Mouse (Mus musculus) megakaryocyte, adult 5-6 weeks (primary cell): ENCODE data around the gene Sdsl. TPM values are rescaled to one million over a fixed set of nuclear protein-coding genes. Genes with fewer than 3 reads are reported as not detected.

Experiments
- ATAC-seq: 2 replicates; pipeline ENCODE4 v1.8.0; 2016; ENCODE audit warnings: mild to moderate bottlenecking, inconsistent platforms; ENCODE audit not compliant: poor library complexity, severe bottlenecking
- total RNA-seq, 2 experiments: library from RNA; stranded (forward) in 1 of 2; stranded (reverse) in 1 of 2; fragments of 153-499, 151-499 nt in 1 of 2; fragments of 221-1000, 200-1000 nt in 1 of 2; gene quantifications; 2 replicates each; pipeline versions ENCODE4 v1.2.3 to v1.2.4; 2015 to 2017

Sdsl gene
- total RNA-seq, 2 experiments from 2014 or later = 0.49 to 0.55 TPM

- no peak for ATAC-seq
Measured at GRCm38 (mm10) chr5:120431649-120432485, 40.7 kb downstream of the Sdsl start, which contains the start of gene Lhx5. TSS of gene Lhx5 (plus strand) at chr5:120431699.

- no peak for ATAC-seq
Measured at GRCm38 (mm10) chr5:120431001-120431583, 41.5 kb downstream of the Sdsl start.

- no peak for ATAC-seq
Measured at GRCm38 (mm10) chr5:120429692-120430091, 42.9 kb downstream of the Sdsl start.

GRCm38 (mm10) chr5:120428990-120429389 lies 43.6 kb downstream of the Sdsl start:
- no peak for ATAC-seq

GRCm38 (mm10) chr5:120428189-120428838 lies 44.3 kb downstream of the Sdsl start:
- ATAC-seq = no peak

- no peak for ATAC-seq
Measured at GRCm38 (mm10) chr5:120427451-120427938, 45.1 kb downstream of the Sdsl start.

- ATAC-seq = no peak
Measured at GRCm38 (mm10) chr5:120426572-120426971, 46.0 kb downstream of the Sdsl start.

GRCm38 (mm10) chr5:120425711-120426110 lies 46.9 kb downstream of the Sdsl start:
- no peak for ATAC-seq

GRCm38 (mm10) chr5:120424657-120425056 lies 48.0 kb downstream of the Sdsl start:
- no peak for ATAC-seq

- no peak for ATAC-seq
Measured at GRCm38 (mm10) chr5:120424039-120424438, 48.6 kb downstream of the Sdsl start.

- ATAC-seq = no peak
Measured at GRCm38 (mm10) chr5:120420106-120420505, 52.5 kb downstream of the Sdsl start.

GRCm38 (mm10) chr5:120413436-120413835 lies 59.2 kb downstream of the Sdsl start:
- no peak for ATAC-seq

GRCm38 (mm10) chr5:120409385-120410378 lies 62.9 kb downstream of the Sdsl start:
- no peak for ATAC-seq

- no peak for ATAC-seq
Measured at GRCm38 (mm10) chr5:120408933-120409332, 63.7 kb downstream of the Sdsl start.

Other genes with a start within 250 kb of the Sdsl start
- gene Lhx5, start 41.1 kb downstream of the Sdsl start, total RNA-seq (2015) = not detected in 2 replicates
- gene Lhx5, start 41.1 kb downstream of the Sdsl start, total RNA-seq (2017) = not detected in 2 replicates
- not detected in 2 replicates for gene Sds, start 3.7 kb upstream of the Sdsl start, total RNA-seq (2015)
- not detected in 2 replicates for gene Sds, start 3.7 kb upstream of the Sdsl start, total RNA-seq (2017)
- 7.8 and 10.5 TPM in 2 replicates for gene Plbd2, start 30.8 kb upstream of the Sdsl start, total RNA-seq (2015)
- 7.9 and 10.2 TPM in 2 replicates for gene Plbd2, start 30.8 kb upstream of the Sdsl start, total RNA-seq (2017)
- 31.7 and 36.8 TPM in 2 replicates for gene Slc8b1, start 38.4 kb upstream of the Sdsl start, total RNA-seq (2015)
- 44.1 and 60.5 TPM in 2 replicates for gene Slc8b1, start 38.4 kb upstream of the Sdsl start, total RNA-seq (2017)
- gene Tpcn1, start 115.9 kb upstream of the Sdsl start, total RNA-seq (2015) = 37.6 and 38.3 TPM in 2 replicates
- gene Tpcn1, start 115.9 kb upstream of the Sdsl start, total RNA-seq (2017) = 15.8 and 18.2 TPM in 2 replicates
- 0.18 and 0.98 TPM in 2 replicates for gene Iqcd, start 116.2 kb upstream of the Sdsl start, total RNA-seq (2015)
- 0.11 and 0.45 TPM in 2 replicates for gene Iqcd, start 116.2 kb upstream of the Sdsl start, total RNA-seq (2017)
- gene Rita1, start 139.8 kb upstream of the Sdsl start, total RNA-seq (2015) = 1.5 and 3.0 TPM in 2 replicates
- 2.2 and 3.2 TPM in 2 replicates for gene Rita1, start 139.8 kb upstream of the Sdsl start, total RNA-seq (2017)
- gene Ddx54, start 139.9 kb upstream of the Sdsl start, total RNA-seq (2015) = 7.7 and 7.9 TPM in 2 replicates
- gene Ddx54, start 139.9 kb upstream of the Sdsl start, total RNA-seq (2017) = 21.3 and 22.6 TPM in 2 replicates
- not detected in 2 replicates for gene Cfap73, start 161.4 kb upstream of the Sdsl start, total RNA-seq (2015)
- not detected in 2 replicates for gene Cfap73, start 161.4 kb upstream of the Sdsl start, total RNA-seq (2017)
- 0.05 TPM in 1 of 2 replicates, not detected in the other for gene Rasal1, start 176.0 kb upstream of the Sdsl start, total RNA-seq (2015)
- gene Rasal1, start 176.0 kb upstream of the Sdsl start, total RNA-seq (2017) = not detected in 2 replicates
- 0.30 and 0.40 TPM in 2 replicates for gene Dtx1, start 239.1 kb upstream of the Sdsl start, total RNA-seq (2015)
- gene Dtx1, start 239.1 kb upstream of the Sdsl start, total RNA-seq (2017) = not detected in 2 replicates